Mouse (Mus musculus): ENCODE data around the gene Olfr995.

DNA sequence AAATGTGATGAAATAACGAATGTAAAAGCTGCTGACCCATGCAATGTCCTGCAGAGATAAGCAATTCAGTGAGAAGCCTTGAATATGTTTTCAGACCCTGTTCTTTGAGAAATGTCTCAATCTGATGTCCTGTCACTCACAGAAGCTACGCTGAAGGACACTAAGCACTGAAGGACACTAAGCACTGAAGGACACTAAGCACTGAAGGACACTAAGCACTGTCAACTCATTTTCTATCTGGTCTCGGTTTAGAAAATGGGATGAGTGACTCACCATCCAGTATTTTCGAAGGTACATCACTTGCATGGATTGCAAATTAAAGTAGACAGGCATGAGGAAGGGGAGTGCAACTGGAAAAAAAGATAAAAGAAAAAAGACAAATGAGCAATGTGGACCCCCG is 47.0 kb upstream of the Olfr995 start:
- no peak for TF ChIP-seq CTCF (IDR thresholded peaks at IDR 0.05; ENCODE audit: extremely low read depth, insufficient read length, insufficient replicate concordance, low read depth, low read length)
- no peak for TF ChIP-seq POLR2A (IDR thresholded peaks at IDR 0.05; ENCODE audit: low read depth, low read length)

Measured in small intestine, adult 2 months (tissue).